Mouse (Mus musculus) limb, embryonic 14.5 days (tissue): ENCODE measurements at regions not wholly inside any gene's neighbourhood (a gene's known extent, or its start where the extent isn't known, plus 50 kb on each side); places are given as distances from the start of the nearest gene placed in this dataset.

ENCODE experiments used
- ATAC-seq: fragments of 200-750 bp; cut with Nextera tagmentation; 2 replicates; pipeline ENCODE4 v1.8.0; 2017; ENCODE audit warnings: low read depth, moderate number of reproducible peaks, moderate TSS enrichment; ENCODE audit not compliant: low FRiP score
- DNase-seq: peaks from one replicate; pipeline ENCODE4 v3.0.0-alpha.2; 2015; ENCODE audit warnings: low spot score
- H3K27ac ChIP-seq: fragments of 300-500 bp; sonication (generic); replicated peaks from 2 replicates; pipeline ENCODE4 v1.5.1; 2014; ENCODE audit warnings: low read depth, mild to moderate bottlenecking, low read length, moderate library complexity, mixed read lengths
- H3K27me3 ChIP-seq: fragments of 300-500 bp; sonication (generic); 2 replicates; pipeline ENCODE4 v1.6.1; 2014; ENCODE audit warnings: low read length, mixed read lengths; ENCODE audit not compliant: control insufficient read depth, insufficient read depth
- H3K36me3 ChIP-seq: fragments of 300-500 bp; sonication (generic); 2 replicates; pipeline ENCODE4 v1.6.1; 2014; ENCODE audit warnings: mild to moderate bottlenecking, low read length, moderate library complexity, mixed read lengths; ENCODE audit not compliant: control insufficient read depth, insufficient read depth
- H3K4me1 ChIP-seq: fragments of 300-500 bp; sonication (generic); 2 replicates; pipeline ENCODE4 v1.6.1; 2014; ENCODE audit warnings: antibody characterized with exemption, low read length, mixed read lengths; ENCODE audit not compliant: control insufficient read depth, insufficient read depth
- H3K4me2 ChIP-seq: fragments of 300-500 bp; sonication (generic); replicated peaks from 2 replicates; pipeline ENCODE4 v1.6.1; 2014; ENCODE audit warnings: low read depth, mild to moderate bottlenecking, low read length, moderate library complexity; ENCODE audit not compliant: severe bottlenecking
- H3K4me3 ChIP-seq: fragments of 300-500 bp; sonication (generic); replicated peaks from 2 replicates; pipeline ENCODE4 v1.5.1; 2014; ENCODE audit warnings: low read length
- H3K9ac ChIP-seq: fragments of 300-500 bp; sonication (generic); 2 replicates; pipeline ENCODE4 v1.6.1; 2014; ENCODE audit warnings: mild to moderate bottlenecking, low read depth, low read length, moderate library complexity; ENCODE audit not compliant: severe bottlenecking
- H3K9me3 ChIP-seq: fragments of 300-500 bp; sonication (generic); 2 replicates; pipeline ENCODE4 v1.6.1; 2016; ENCODE audit warnings: low read length; ENCODE audit not compliant: control insufficient read depth
- POLR2A ChIP-seq: fragments of 200-500 bp; IDR thresholded peaks from 2 replicates; pipeline ENCODE4 v1.8.0; 2012; ENCODE audit warnings: inconsistent platforms, mild to moderate bottlenecking, moderate library complexity, borderline replicate concordance; ENCODE audit not compliant: insufficient read depth, insufficient read length; ENCODE audit errors: extremely low read depth
- WGBS: fragments of 180-500 bp; shearing (Covaris S2); extraction: QIAGEN DNeasy Blood & Tissue Kit; methylation state at CpG from one replicate; pipeline ENCODE4 v1.1.7; 2014; 5-methylcytosine and 5-hydroxymethylcytosine counted together

GRCm38 (mm10) chr8:12213774-12214173 lies 64.8 kb upstream of the A230072I06Rik start:
- Histone ChIP-seq H3K4me2 (no peak overlapping the region), H3K4me1 (no peaks in the 10 kb centered on the region), H3K9ac (no peak overlapping the region), H3K27ac (no peak overlapping the region), H3K36me3 (no peaks in the 10 kb centered on the region), H3K9me3 (no peaks in the 10 kb centered on the region), H3K27me3 (no peaks in the 10 kb centered on the region), H3K4me3 (no peak overlapping the region)
- DNase-seq (no peak), ATAC-seq (no peak)
- 65% methylated on average over 7 of the region's 7 CpGs for WGBS
- TF ChIP-seq POLR2A, result no peak

GRCm38 (mm10) chr8:12214205-12215019 lies 64.2 kb upstream of the A230072I06Rik start:
- H3K9ac ChIP-seq, result no peak overlapping the region
- 33% methylated on average over 24 of the region's 24 CpGs for WGBS
- no peak for DNase-seq

GRCm38 (mm10) chr8:12221506-12221905 lies 57.1 kb upstream of the A230072I06Rik start:
- ATAC-seq (no peak), DNase-seq (no peak)
- Histone ChIP-seq H3K9me3 (no peaks in the 10 kb centered on the region), H3K9ac (no peak overlapping the region), H3K27ac (no peak overlapping the region), H3K36me3 (no peaks in the 10 kb centered on the region), H3K4me2 (no peak overlapping the region), H3K27me3 (no peaks in the 10 kb centered on the region), H3K4me1 (no peaks in the 10 kb centered on the region), H3K4me3 (no peak overlapping the region)
- no peak for TF ChIP-seq POLR2A
- WGBS, result 70% methylated on average over 9 of the region's 9 CpGs

More at GRCm38 (mm10) chr8:12214205-12215019, 64.2 kb upstream of the A230072I06Rik start:
- Histone ChIP-seq H3K36me3 (no peaks in the 10 kb centered on the region), H3K27ac (no peak overlapping the region), H3K27me3 (no peaks in the 10 kb centered on the region), H3K4me2 (no peak overlapping the region), H3K4me3 (no peak overlapping the region), H3K9me3 (no peaks in the 10 kb centered on the region), H3K4me1 (no peaks in the 10 kb centered on the region)
- no peak for TF ChIP-seq POLR2A
- no peak for ATAC-seq

- no peak for DNase-seq
- no peak for TF ChIP-seq POLR2A
- H3K4me2 ChIP-seq, result no peak overlapping the region
- no peaks in the 10 kb centered on the region for H3K4me1 ChIP-seq
- no peaks in the 10 kb centered on the region for H3K27me3 ChIP-seq
- no peaks in the 10 kb centered on the region for H3K9me3 ChIP-seq
- no peak for ATAC-seq
- WGBS, result 95% methylated on average over 1 of the region's 1 CpGs
- no peaks in the 10 kb centered on the region for H3K36me3 ChIP-seq
- H3K9ac ChIP-seq, result no peak overlapping the region
- no peak overlapping the region for H3K27ac ChIP-seq
- H3K4me3 ChIP-seq, result no peak overlapping the region
These were observed 55.2 kb upstream of the A230072I06Rik start for GRCm38 (mm10) chr8:12223376-12223775.
